ENCODE assay signal across 18 mouse cellular contexts in the genomic region with DNA sequence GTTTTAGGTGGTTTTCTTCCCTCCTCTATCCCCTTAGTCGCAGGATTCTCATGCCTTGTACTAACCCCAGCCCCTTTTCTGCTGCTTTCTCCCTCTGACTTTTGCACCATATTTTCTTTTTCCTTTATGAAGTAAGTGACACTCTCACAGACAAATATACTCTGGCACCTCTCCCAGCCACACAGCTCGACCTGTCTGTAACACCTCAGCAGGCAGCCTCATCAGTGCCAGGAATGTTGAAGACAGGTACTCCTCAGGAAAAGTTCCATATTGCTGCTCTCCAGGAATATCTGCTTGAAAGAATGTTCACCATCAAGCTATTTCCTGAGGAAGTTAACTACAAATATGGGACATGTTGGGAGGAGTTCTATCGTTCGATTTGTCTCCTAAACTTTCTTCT.
"Had no signal": no experiment of that assay in that cellular context is flagged by ENCODE, and none has a peak within 500 bp of the region (broad histone marks: within the 10 kb centered on the region; RNA-seq: fewer than 3 reads in every experiment).

No protein-coding gene starts in this region.

- ATAC-seq: midbrain, embryonic 16.5 days had no signal

- H3K9ac ChIP-seq: lung, embryonic 14.5 days; midbrain, embryonic 12.5 days; neural tube, embryonic 13.5 days; neural tube, embryonic 15.5 days had no signal

- DNase-seq: lung, adult 18-20 months; lung, embryonic 14.5 days; lung, postnatal 10 days; lung, postnatal 4 days; midbrain, embryonic 14.5 days; retina, postnatal 1 day; right cerebral cortex, adult 18-20 months; right cerebral cortex, postnatal 25 days; right cerebral cortex, postnatal 4 days; spleen, adult 18-20 months; thymus, adult 18-20 months; thymus, postnatal 14 days; thymus, postnatal 36 days had no signal

- H3K27ac ChIP-seq: midbrain, embryonic 12.5 days; neural tube, embryonic 13.5 days; neural tube, embryonic 15.5 days had no signal

- H3K4me1 ChIP-seq: midbrain, embryonic 12.5 days; neural tube, embryonic 13.5 days; neural tube, embryonic 15.5 days had no signal

- H3K4me2 ChIP-seq: lung, embryonic 14.5 days; midbrain, embryonic 12.5 days; neural tube, embryonic 13.5 days; neural tube, embryonic 15.5 days had no signal

- H3K4me3 ChIP-seq: midbrain, embryonic 12.5 days; myocyte; neural tube, embryonic 13.5 days; neural tube, embryonic 15.5 days had no signal

- H3K27me3 ChIP-seq: midbrain, embryonic 12.5 days; neural tube, embryonic 13.5 days; neural tube, embryonic 15.5 days had no signal

- H3K9me3 ChIP-seq: midbrain, embryonic 12.5 days; neural tube, embryonic 13.5 days; neural tube, embryonic 15.5 days had no signal

- H3K36me3 ChIP-seq: midbrain, embryonic 12.5 days; neural tube, embryonic 13.5 days; neural tube, embryonic 15.5 days had no signal
